Mouse (Mus musculus): ENCODE data around the gene Dync1li1. TPM values are rescaled to one million over a fixed set of nuclear protein-coding genes. Genes with fewer than 3 reads are reported as not detected.

Gene Dync1li1
- total RNA-seq, 2 experiments from 2014 or later: 31.3 to 34.1 TPM

DNA sequence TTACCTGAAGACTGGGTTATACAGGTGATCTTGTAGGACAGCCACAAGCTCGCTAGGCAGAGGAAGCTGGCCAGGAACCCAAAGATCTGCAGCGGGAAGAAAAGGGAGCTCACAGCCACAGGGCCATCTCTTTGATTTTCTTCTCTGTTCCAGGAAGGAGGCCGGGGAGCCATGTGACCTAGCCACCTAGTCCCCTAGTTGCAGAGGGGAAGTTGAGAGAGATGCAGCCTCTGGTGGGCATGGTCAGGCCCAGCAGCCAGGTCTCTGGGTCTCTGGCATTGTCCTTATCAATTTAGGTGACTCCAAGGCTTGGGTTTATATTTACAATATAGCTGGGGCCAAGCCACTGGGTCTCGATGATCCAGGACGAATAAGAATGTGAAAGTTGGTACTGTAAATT is 70.2 kb downstream of the Dync1li1 start:
- intact Hi-C loops (cut with DNase I; ENCODE audit: low total_unique reads): no loop called here
- DNase-seq: no peak

DNA sequence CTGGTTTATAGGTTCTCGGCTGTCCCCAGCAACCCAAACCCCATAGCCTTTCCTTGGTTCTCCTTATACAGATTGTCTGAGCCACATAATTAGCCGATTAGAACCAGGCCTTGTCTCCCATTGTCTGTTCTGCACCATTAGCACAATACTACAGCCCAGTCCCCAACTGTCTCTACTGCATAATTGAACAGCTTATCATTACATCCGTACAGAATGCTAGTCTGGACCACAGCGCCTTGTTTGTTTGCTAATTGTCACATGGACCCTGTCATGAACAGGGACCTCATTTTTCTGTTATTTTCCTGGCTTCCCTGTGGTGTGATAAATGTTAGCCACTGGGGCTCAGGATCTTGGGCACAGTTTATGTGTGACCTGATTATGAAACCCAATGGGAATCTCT is 71.3 kb downstream of the Dync1li1 start:
- no peak for DNase-seq

DNA sequence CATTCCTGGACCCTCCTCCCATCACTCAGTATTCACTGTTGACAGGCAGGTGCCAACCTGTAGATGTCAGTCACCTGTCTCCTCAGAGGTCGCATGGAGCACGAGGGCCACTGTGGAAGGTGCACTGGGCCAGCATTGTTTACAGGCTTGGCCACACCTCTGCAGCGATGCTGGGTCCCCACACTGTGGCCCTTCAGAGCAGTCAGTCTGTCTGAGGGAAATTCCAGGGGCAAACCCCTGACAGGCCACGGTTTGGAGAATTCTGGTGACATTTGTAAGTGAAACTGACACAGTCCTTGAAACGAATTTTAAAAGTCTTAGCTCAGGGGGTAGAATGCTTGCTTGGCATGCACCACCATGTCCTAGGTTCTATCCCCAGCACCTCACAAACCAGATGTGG is 71.8 kb downstream of the Dync1li1 start:
- no peak for DNase-seq
- intact Hi-C loops (cut with DNase I; ENCODE audit: low total_unique reads): no loop called here

More for the DNA sequence above, 71.3 kb downstream of the Dync1li1 start:
- intact Hi-C loops (cut with DNase I; ENCODE audit: low total_unique reads): no loop called here

- intact Hi-C loops (cut with DNase I; ENCODE audit: low total_unique reads): no loop called here
- DNase-seq: no peak
These were observed 73.3 kb downstream of the Dync1li1 start for GRCm38 (mm10) chr9:114761848-114762247.

GRCm38 (mm10) chr9:114763341-114763740 is 74.8 kb downstream of the Dync1li1 start:
- DNase-seq: peak; percentile 43
- intact Hi-C loops (cut with DNase I; ENCODE audit: low total_unique reads): no loop called here

DNA sequence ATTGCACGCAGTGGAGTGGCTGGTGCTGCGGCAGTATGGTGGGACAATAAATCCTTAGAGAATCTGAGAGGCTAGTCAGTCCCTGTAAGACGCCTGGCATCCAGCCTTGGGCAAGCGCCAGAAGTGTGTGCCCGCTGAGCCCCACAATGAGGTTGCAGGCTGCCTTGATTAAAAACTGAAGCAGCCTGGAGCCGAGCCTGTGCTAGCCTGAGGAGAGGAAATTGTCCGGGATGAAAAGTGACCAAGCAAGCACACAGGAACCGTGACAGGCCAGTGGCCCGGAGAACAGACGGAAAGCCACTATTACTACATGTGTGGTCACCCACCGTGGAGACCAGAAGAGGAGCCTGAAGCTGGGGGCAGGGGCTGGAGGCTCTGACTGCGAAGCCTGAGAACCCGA is 78.4 kb downstream of the Dync1li1 start:
- peak; percentile 45 for DNase-seq
- intact Hi-C loops (cut with DNase I; ENCODE audit: low total_unique reads): no loop called here

DNA sequence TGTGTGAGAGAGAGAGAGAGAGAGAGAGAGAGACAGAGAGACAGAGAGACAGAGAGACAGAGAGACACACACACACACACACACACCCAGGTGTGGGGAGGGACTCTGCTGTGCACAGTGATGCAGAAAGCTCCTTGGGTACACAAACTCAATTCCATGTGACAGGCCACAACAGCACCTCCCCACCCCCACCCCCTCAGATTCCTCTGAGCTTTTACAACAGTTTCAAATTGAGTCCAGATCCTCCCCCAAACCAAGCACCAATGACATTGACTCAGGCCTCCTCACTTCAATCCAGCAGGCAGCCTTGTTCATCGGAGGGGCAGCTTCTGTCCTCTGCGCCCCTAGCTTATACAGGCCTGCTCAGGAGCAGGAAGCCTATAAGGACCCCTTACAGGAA is 78.9 kb downstream of the Dync1li1 start:
- intact Hi-C loops (cut with DNase I; ENCODE audit: low total_unique reads): no loop called here
- no peak for DNase-seq

- DNase-seq: no peak
- intact Hi-C loops (cut with DNase I; ENCODE audit: low total_unique reads): no loop called here
These were observed 79.5 kb downstream of the Dync1li1 start for GRCm38 (mm10) chr9:114768066-114768465.

DNA sequence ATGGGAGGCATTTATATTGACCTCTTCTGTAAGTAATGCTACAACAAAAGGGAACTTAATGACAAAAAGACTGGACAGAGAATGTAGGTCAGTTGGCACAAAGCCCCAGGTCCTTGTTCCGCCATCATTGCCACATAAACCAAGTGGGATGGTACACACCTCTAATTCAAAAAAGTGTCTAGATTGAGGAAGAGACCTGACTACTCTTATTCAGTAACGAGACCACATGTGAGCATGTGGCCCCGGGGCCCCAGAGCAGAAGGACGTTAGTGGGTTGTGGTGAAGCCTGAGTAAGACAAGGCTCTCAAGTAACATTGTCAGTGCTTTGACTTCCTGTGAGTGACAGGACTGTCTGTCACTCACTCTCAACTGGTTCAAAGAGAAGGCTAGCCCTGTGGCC is 81.6 kb downstream of the Dync1li1 start:
- intact Hi-C loops (cut with DNase I; ENCODE audit: low total_unique reads): no loop called here
- no peak for DNase-seq

DNA sequence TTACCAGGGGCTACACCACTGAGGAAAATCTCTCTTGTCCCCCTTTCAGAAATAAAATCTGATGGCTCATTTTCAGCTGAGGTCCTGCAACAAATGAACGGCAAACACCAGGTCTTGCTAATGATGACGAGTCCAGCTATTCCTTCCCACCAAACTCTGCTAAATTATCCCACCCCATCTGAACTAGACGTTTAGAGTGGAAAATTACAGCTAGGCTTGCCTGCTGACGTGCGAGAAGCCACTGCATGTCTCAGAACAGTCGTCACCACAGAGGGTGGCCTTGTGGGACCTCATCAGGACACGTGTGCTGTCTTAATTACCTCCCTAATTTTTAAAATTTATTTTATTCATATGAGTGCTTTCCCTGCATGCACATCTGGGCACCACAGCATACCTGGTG is 83.0 kb downstream of the Dync1li1 start:
- intact Hi-C loops (cut with DNase I; ENCODE audit: low total_unique reads): no loop called here
- DNase-seq: no peak

Other genes with a start within 250 kb of the Dync1li1 start
- not detected for gene Ccr4, start 183.9 kb upstream of the Dync1li1 start, total RNA-seq (2021)
- gene C130032M10Rik, start 173.1 kb upstream of the Dync1li1 start, total RNA-seq (2021): not detected
- gene Trim71, start 124.4 kb upstream of the Dync1li1 start, total RNA-seq (2021): not detected
- 10 to 100 TPM; 15.3 to 15.4 TPM for gene Cnot10, start 48.6 kb upstream of the Dync1li1 start, total RNA-seq (2021)
- 10 to 100 TPM; 11.2 to 14.2 TPM for gene Cmtm6, start 42.3 kb downstream of the Dync1li1 start, total RNA-seq (2021)
- gene Cmtm7, start 93.1 kb downstream of the Dync1li1 start, total RNA-seq (2021): 10 to 100 TPM in 1 of 2 experiments, 1 to 10 TPM in 1; 7.3 to 10.6 TPM
- gene Cmtm8, start 155.4 kb downstream of the Dync1li1 start, total RNA-seq (2021): 1 to 10 TPM; 2.8 to 3.7 TPM
- gene Gpd1l, start 245.2 kb downstream of the Dync1li1 start, total RNA-seq (2021): 10 to 100 TPM; 17.2 to 20.8 TPM

Measured in gastrocnemius, postnatal 14 days (tissue).